Mouse (Mus musculus) urinary bladder, postnatal 0 days (tissue): ENCODE data around the gene C1ra. TPM values are rescaled to one million over a fixed set of nuclear protein-coding genes. Genes with fewer than 3 reads are reported as not detected.

Experiments
- polyA plus RNA-seq: library from polyadenylated mRNA; unstranded; fragments of >200 nt; fragmentation: Nextera tagmentation; extraction: Ambion mirVana; gene quantifications from 2 replicates; pipeline ENCODE4 v1.2.1, GENCODE M21; 2015

C1ra gene
- polyA plus RNA-seq, result 27.8 and 30.6 TPM in 2 replicates

GRCm38 (mm10) chr6:124512355-124512836, at the start of gene C1ra:
TSS of gene C1ra (plus strand) at chr6:124512405.

GRCm38 (mm10) chr6:124464305-124465271, 47.6 kb upstream of the C1ra start, which contains the start of gene Clstn3:
TSS of gene Clstn3 (minus strand) at chr6:124464794.

GRCm38 (mm10) chr6:124492842-124493561, 19.2 kb upstream of the C1ra start, which contains the start of gene C1rl:
TSS of gene C1rl (plus strand) at chr6:124493113.

GRCm38 (mm10) chr6:124542284-124542683, 30.1 kb downstream of the C1ra start, which contains the start of gene C1s1:
TSS of gene C1s1 (minus strand) at chr6:124542359.

GRCm38 (mm10) chr6:124570026-124570425, 57.8 kb downstream of the C1ra start, which contains the start of gene C1rb:
TSS of gene C1rb (plus strand) at chr6:124570294.

Other genes with a start within 250 kb of the C1ra start
- gene Cd163, start 207.7 kb upstream of the C1ra start, polyA plus RNA-seq, result 5.2 and 5.3 TPM in 2 replicates
- 23.6 and 24.0 TPM in 2 replicates for gene Pex5, start 97.3 kb upstream of the C1ra start, polyA plus RNA-seq
- gene Clstn3, start 47.6 kb upstream of the C1ra start, polyA plus RNA-seq, result 0.46 and 0.70 TPM in 2 replicates
- 2.6 and 2.7 TPM in 2 replicates for gene C1rl, start 19.3 kb upstream of the C1ra start, polyA plus RNA-seq
- 46.5 and 46.8 TPM in 2 replicates for gene C1s1, start 30.0 kb downstream of the C1ra start, polyA plus RNA-seq
- gene C1rb, start 57.9 kb downstream of the C1ra start, polyA plus RNA-seq, result not detected in 2 replicates
- 0.05 and 0.10 TPM in 2 replicates for gene C1s2, start 123.7 kb downstream of the C1ra start, polyA plus RNA-seq
- 49.1 and 51.0 TPM in 2 replicates for gene Lpcat3, start 150.6 kb downstream of the C1ra start, polyA plus RNA-seq
- 86.6 and 92.7 TPM in 2 replicates for gene Emg1, start 199.8 kb downstream of the C1ra start, polyA plus RNA-seq
- gene Phb2, start 199.9 kb downstream of the C1ra start, polyA plus RNA-seq, result 203 and 205 TPM in 2 replicates
- 9.8 and 19.0 TPM in 2 replicates for gene Ptpn6, start 226.3 kb downstream of the C1ra start, polyA plus RNA-seq
- 349 and 354 TPM in 2 replicates for gene Grcc10, start 229.0 kb downstream of the C1ra start, polyA plus RNA-seq
- gene Gm45234, start 243.6 kb downstream of the C1ra start, polyA plus RNA-seq, result not detected in 2 replicates
- 8.4 and 9.3 TPM in 2 replicates for gene Atn1, start 244.1 kb downstream of the C1ra start, polyA plus RNA-seq